8 mouse cellular contexts compared by ENCODE assay signal in the genomic region with DNA sequence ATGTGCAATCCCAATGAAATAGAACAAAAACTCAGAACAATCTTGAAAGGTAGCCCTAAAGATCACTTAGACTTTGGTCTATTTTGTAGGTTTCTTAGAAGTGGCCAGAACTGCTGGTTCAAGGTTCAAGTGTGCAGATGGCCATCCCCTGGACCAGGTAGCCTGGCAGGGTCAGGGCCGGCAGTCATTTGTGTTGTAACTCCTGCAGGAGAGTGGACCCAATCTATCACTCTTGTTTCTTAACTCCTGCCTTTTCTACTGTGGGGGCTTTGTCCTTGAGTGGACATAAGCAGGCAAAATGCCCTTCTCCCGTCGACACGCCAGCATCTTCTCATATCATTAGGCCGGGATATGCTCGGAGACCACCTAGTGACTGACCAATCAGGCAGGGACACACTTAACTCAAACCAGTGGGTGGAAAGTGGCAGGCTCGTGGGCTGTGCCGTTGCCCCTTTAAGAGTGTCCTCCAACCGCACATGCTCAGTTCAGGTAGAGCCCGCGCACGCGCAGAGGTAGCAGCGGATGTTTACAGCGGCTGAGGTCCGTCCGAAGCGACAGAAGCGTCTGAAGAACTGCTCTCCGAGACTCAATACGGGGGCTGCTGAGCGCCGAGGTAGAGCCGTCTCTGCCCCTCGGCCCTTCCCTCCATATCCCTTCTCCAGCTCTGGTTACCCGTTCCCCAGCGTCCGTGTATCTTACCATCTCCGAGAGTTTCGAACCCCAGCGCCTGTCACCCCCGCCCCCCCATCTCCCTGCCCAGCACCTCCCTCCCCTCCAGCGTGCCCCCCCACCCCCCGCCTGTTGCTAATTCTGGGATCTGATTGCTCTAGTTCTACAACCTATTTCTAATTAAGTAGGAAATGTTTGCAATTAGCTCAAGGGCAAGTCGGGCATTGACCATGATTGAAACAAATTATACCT. TPM values are rescaled to one million over a fixed set of nuclear protein-coding genes. Genes with fewer than 3 reads are reported as not detected.
DNase-seq lines count a peak whose midpoint lies in the region; ATAC-seq and TF ChIP-seq lines count a peak whose summit lies in the region.

TSS of gene Pcmtd2 (plus strand) at position 483 of the 921 bp plus-strand sequence.

- no peaks in the 10 kb centered on the region for H3K4me1 ChIP-seq in ES-Bruce4 (ENCODE audit: control insufficient read depth, insufficient read depth, low read length)
- H3K4me1 ChIP-seq in forebrain, embryonic 13.5 days, result peaks cover 17% of the 10 kb centered on the region
- peaks cover 14% of the 10 kb centered on the region for H3K4me1 ChIP-seq in liver, postnatal 0 days (ENCODE audit: insufficient read depth)
- H3K4me1 ChIP-seq in neural tube, embryonic 14.5 days (ENCODE audit: control insufficient read depth, insufficient read depth, low read length), result peaks cover 10% of the 10 kb centered on the region; the same call in 1 of the 2 replicates

- no peaks in the 10 kb centered on the region for H3K27me3 ChIP-seq in ES-Bruce4 (ENCODE audit: control insufficient read depth, insufficient read depth, low read length, poor library complexity, severe bottlenecking)
- no peaks in the 10 kb centered on the region for H3K27me3 ChIP-seq in forebrain, embryonic 13.5 days
- no peaks in the 10 kb centered on the region for H3K27me3 ChIP-seq in liver, postnatal 0 days (ENCODE audit: insufficient read depth, low read length)
- no peaks in the 10 kb centered on the region for H3K27me3 ChIP-seq in neural tube, embryonic 14.5 days (ENCODE audit: control insufficient read depth, insufficient read depth, low read length)

- peak; percentile 95 for ATAC-seq in cerebellum, adult (ENCODE audit: insufficient number of reproducible peaks, low FRiP score, low TSS enrichment)
- peak; percentile 99 for ATAC-seq in forebrain, embryonic 13.5 days
- ATAC-seq in liver, postnatal 0 days, result peak; percentile 99
- ATAC-seq in neural tube, embryonic 14.5 days (ENCODE audit: low read depth), result peak; percentile 98

- H3K9me3 ChIP-seq in ES-Bruce4 (replicated peaks; ENCODE audit: control insufficient read depth, insufficient read depth, low read length, poor library complexity, severe bottlenecking), result no peaks in the 10 kb centered on the region
- H3K9me3 ChIP-seq in forebrain, embryonic 13.5 days (replicated peaks), result no peaks in the 10 kb centered on the region
- no peaks in the 10 kb centered on the region for H3K9me3 ChIP-seq in liver, postnatal 0 days (ENCODE audit: low read length)
- H3K9me3 ChIP-seq in neural tube, embryonic 14.5 days (ENCODE audit: control insufficient read depth, low read length), result no peaks in the 10 kb centered on the region

- no peak for TF ChIP-seq EP300 in ES-Bruce4 (IDR thresholded peaks at IDR 0.05; ENCODE audit: insufficient read depth, low read depth, low read length)
- TF ChIP-seq EP300 in liver, postnatal 0 days (IDR thresholded peaks at IDR 0.05; ENCODE audit: low read depth), result no peak

- peak within 1 kb of the TSS; percentile 80 for H3K4me3 ChIP-seq in ES-Bruce4 (ENCODE audit: low read depth, low read length)
- peak within 1 kb of the TSS; percentile 67 for H3K4me3 ChIP-seq in forebrain, embryonic 13.5 days
- H3K4me3 ChIP-seq in liver, postnatal 0 days (ENCODE audit: low read depth, low read length), result peak within 1 kb of the TSS; percentile 82
- peak within 1 kb of the TSS; percentile 51 for H3K4me3 ChIP-seq in neural tube, embryonic 14.5 days (ENCODE audit: low read depth, low read length)

- TF ChIP-seq CTCF in ES-Bruce4 (IDR thresholded peaks at IDR 0.05; ENCODE audit: low read depth, low read length), result no peak
- TF ChIP-seq CTCF in liver, postnatal 0 days (IDR thresholded peaks at IDR 0.05; ENCODE audit: low read depth), result no peak

- H3K36me3 ChIP-seq in ES-Bruce4 (ENCODE audit: control insufficient read depth, insufficient read depth, low read length, poor library complexity, severe bottlenecking), result no peaks in the 10 kb centered on the region
- peaks cover 7% of the 10 kb centered on the region for H3K36me3 ChIP-seq in forebrain, embryonic 13.5 days (ENCODE audit: poor library complexity, severe bottlenecking)
- peaks cover 5% of the 10 kb centered on the region for H3K36me3 ChIP-seq in liver, postnatal 0 days (replicated peaks; ENCODE audit: insufficient read depth, low read length)
- H3K36me3 ChIP-seq in neural tube, embryonic 14.5 days (ENCODE audit: control insufficient read depth, insufficient read depth, low read length), result no peaks in the 10 kb centered on the region; the same call in 1 of the 2 replicates

- peak; percentile 95 to 97 for DNase-seq in heart, postnatal 10 days
- peak; percentile 80 for DNase-seq in large intestine, adult 2 months (ENCODE audit: low read depth, low spot score)
- DNase-seq in liver, postnatal 0 days, result peak; percentile 92
- DNase-seq in testis, postnatal 10 days (ENCODE audit: low spot score), result peak; percentile 93

- no peak within 1 kb of the TSS; the same call in 1 of the 2 replicates for H3K27ac ChIP-seq in ES-Bruce4 (ENCODE audit: insufficient read depth, low read length)
- H3K27ac ChIP-seq in forebrain, embryonic 13.5 days, result peak within 1 kb of the TSS; percentile 79
- peak within 1 kb of the TSS; percentile 91 for H3K27ac ChIP-seq in liver, postnatal 0 days (ENCODE audit: low read depth)
- peak within 1 kb of the TSS; percentile 69; the same call in 1 of the 2 replicates for H3K27ac ChIP-seq in neural tube, embryonic 14.5 days (ENCODE audit: low read depth, low read length)

- intact Hi-C loops in heart, postnatal 10 days (cut with DNase I), result no loop called here

- peak within 1 kb of the TSS; percentile 59 for H3K4me2 ChIP-seq in forebrain, embryonic 13.5 days
- H3K4me2 ChIP-seq in liver, postnatal 0 days (ENCODE audit: low read depth, low read length), result peak within 1 kb of the TSS; percentile 84
- H3K4me2 ChIP-seq in neural tube, embryonic 14.5 days (ENCODE audit: low read depth, low read length), result peak within 1 kb of the TSS; percentile 65

- H3K9ac ChIP-seq in ES-Bruce4 (ENCODE audit: low read depth, poor library complexity, severe bottlenecking), result peak within 1 kb of the TSS; percentile 71
- peak within 1 kb of the TSS; percentile 78 for H3K9ac ChIP-seq in forebrain, embryonic 13.5 days
- peak within 1 kb of the TSS; percentile 92 for H3K9ac ChIP-seq in liver, postnatal 0 days (replicated peaks)
- peak within 1 kb of the TSS; percentile 67 for H3K9ac ChIP-seq in neural tube, embryonic 14.5 days (replicated peaks; ENCODE audit: low read depth, low read length)

- TF ChIP-seq POLR2A in ES-Bruce4 (IDR thresholded peaks at IDR 0.05; ENCODE audit: insufficient read depth, low read length), result peak; percentile 49

- WGBS in forebrain, embryonic 13.5 days, result 0% methylated on average over 35 of the region's 35 CpGs
- WGBS in large intestine, adult 2 months, result under 1% methylated on average over 35 of the region's 35 CpGs
- WGBS in liver, postnatal 0 days (ENCODE audit: insufficient replicate concordance), result 0% methylated on average over 35 of the region's 35 CpGs
- under 1% methylated on average over 35 of the region's 35 CpGs for WGBS in neural tube, embryonic 14.5 days

RNA-seq across cellular contexts. Expression of gene Pcmtd2, which starts in this region (rescaled TPM):
- polyA plus RNA-seq in ES-Bruce4 (2011; ENCODE audit: insufficient read depth, insufficient read length, low read depth, missing spikeins), result 22.4 and 26.0 TPM in 2 replicates
- polyA plus RNA-seq in forebrain, embryonic 13.5 days (2015; fragmentation: Nextera tagmentation; extraction: Ambion mirVana), result 36.2 and 36.8 TPM in 2 replicates
- total RNA-seq in heart, postnatal 10 days (2021), result 10 to 100 TPM; 40.8 to 48.7 TPM
- polyA plus RNA-seq in large intestine, adult 2 months (2012; rRNA removed), result 11.0 and 20.2 TPM in 2 replicates
- 10.5 and 11.1 TPM in 2 replicates for polyA plus RNA-seq in liver, postnatal 0 days (2015; fragmentation: Nextera tagmentation; extraction: Ambion mirVana)
- 30.6 and 38.7 TPM in 2 replicates for polyA plus RNA-seq in neural tube, embryonic 14.5 days (2014; fragmentation: Nextera tagmentation; extraction: Ambion mirVana)
